Mouse (Mus musculus): ENCODE data around the gene P4ha1.

Gene P4ha1

DNA sequence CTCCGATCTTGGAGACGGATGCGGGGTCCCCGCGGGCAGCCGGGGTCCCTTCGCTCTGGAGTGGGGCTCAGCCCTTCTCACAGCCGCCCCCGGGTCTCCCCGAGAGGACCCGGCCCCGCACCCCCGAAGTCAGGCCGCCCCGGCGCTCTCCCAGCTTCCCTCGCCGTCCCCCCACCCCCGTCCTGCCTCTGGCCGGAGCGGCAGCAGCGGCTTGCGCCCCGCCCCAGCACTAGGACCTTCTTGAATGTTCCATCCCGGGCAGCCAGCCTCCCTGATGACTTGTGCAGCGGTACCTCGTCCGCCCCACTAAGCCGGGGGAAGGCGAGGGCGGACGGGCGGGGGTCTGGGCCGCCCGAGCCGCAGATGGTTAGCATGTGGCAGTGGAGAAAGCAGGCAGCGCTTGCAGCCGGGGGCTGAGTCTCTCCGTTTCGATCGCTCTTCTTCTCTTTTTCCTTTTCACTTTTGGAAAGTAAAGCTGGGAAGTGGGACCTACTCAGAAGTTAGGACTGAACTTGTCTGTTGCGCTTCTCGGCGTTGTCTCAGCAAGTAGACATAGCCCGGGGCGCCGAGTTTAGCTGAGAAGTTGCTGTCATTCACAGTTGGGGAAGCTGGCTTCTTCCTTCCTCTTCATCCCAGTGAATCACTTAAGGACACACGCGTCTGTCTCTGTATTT lies 529 bp downstream of the P4ha1 start:
- peak; percentile 50 for DNase-seq (ENCODE audit: low spot score)

DNA sequence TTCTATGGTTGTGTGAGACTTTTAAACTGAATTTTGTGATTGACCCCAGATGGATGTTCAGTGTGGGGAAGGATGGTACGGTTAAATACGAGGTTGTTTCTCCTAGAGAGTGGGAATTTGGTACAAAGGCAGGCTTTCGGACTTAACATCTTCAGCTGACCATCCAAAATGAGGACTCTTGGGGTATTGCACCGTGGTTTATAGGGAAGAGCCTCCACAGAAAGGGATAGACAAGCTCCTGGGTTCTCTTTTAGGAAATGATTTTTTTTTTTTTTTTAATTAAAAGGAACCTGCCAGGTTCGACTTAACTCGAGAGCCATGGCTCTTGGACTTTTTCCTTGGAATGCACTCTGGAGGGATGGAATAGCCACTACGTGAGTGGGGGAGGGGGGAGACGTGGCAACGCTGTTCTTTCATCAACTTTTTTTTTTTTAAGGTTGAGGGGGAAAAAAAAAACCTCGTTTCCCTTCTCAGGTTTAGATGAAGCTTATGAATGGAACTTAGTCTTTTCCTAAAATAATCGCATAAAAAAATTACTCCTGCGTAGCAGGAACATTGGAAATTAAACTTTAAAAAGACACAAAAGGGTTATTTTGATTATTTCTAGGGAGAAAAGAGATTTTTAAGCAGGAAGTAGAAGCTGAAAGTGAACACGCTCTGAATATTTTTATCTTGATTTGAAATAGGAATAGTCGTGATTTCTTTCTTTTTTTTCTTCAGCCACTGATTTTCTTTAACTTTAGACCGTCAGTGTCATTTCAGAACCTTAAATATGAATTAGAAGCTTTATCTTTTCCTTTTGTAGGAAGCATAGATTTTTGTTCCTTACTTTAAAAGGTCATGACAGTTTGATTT lies 1.4 kb downstream of the P4ha1 start:
- no peak for DNase-seq (ENCODE audit: low spot score)

DNA sequence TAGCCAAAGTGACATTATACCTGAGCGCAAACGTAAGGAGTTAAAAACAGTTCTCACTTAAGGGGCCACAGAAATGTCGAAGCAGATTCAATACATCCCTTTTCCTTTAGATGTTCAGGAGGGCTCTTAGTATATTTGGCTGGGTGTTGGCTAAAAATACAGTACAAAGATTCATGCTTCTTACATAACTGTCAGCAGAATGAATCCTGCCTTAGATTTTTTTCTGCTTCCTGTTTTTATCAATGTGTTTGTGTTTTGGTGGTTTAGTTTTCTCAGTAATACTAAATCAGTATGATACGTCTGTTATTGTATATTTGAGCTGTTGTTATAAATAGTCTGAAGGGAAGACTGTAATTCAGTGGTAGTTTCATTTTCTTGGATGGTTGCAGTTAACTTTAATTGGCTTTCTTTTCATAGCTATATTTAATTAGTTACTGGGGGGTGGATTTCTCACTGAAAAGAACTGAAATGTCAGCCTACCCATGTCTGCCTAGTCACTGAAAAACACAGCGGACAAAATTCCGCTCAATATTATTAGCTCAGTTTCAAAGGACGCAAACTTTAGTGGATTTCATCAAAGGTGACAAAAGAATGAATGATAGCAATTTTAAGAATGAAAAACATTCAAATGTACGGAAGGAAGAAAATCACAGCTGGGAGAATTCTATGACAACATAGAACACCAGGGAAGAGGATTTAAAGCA lies 3.7 kb downstream of the P4ha1 start:
- DNase-seq (ENCODE audit: low spot score): no peak

DNA sequence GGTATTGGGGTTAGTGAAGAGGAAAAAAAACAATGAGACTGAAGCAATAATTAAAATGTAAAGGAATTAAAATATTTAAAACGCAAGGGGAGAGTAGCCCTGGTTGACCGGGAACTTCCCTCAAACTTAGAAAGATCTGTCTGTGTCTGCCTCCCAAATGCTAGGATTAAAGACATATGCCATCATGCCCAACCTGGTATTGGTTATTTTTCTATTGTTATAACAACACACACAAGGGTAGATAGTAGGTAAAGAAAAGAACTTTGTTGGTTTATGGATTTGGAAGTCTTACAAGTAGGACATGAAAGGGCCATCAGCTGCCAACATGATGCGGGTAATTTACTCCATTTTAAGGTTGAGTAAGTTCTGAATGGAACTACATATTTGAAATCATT lies 4.2 kb downstream of the P4ha1 start:
- no peak for DNase-seq (ENCODE audit: low spot score)

DNA sequence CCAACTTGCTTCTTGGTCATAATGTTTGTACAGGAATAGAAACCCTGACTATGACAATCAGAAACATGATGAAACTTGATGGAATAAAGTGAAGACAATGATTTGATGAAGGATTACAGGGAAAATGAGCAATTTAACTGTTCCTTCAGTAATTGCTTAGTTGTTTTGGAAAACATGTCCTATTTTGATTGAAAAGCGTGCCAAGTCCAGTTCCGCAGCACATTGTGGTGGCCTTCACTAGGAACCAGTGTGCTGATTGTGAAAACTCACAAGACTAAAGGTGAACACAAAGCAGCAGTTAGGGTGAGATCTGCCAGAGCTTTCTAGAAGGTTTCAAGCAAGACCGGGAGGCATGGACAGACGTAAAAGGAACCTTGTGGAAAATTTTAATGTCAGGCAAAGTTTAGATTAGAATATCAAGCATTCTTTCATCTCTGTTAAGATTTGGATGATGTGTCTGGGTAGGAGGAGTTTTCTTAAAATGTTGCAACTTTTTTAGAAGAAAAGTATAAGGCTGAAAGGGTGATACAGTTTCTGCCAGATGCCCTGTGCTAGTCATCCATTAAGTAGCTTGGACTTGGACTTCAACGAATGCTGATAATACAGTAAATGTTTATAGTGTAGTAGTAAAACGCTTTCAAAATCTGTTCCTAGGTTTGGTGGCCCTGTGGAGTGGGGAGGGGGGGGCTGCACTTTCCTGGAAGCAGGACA lies 8.6 kb downstream of the P4ha1 start:
- no peak for DNase-seq (ENCODE audit: low spot score)

DNA sequence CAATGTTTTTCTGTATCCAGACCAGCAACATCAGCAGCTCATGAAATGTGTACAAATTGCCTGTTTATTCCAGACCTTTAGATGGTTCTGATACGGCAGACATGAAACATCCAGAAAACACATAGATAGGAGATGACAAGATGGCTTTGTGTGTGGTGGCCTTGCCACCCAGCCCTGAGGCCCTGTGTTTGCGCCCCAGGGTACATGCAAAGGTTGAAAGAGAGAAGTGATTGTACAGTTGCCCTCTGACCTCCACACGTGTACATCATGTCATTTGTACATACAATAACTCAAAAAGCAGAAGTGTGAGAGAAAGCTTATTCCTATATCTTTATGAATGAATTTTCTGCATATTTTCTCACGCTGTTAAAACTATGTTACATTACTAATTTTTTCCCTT lies 10.3 kb downstream of the P4ha1 start:
- no peak for DNase-seq (ENCODE audit: low spot score)

DNA sequence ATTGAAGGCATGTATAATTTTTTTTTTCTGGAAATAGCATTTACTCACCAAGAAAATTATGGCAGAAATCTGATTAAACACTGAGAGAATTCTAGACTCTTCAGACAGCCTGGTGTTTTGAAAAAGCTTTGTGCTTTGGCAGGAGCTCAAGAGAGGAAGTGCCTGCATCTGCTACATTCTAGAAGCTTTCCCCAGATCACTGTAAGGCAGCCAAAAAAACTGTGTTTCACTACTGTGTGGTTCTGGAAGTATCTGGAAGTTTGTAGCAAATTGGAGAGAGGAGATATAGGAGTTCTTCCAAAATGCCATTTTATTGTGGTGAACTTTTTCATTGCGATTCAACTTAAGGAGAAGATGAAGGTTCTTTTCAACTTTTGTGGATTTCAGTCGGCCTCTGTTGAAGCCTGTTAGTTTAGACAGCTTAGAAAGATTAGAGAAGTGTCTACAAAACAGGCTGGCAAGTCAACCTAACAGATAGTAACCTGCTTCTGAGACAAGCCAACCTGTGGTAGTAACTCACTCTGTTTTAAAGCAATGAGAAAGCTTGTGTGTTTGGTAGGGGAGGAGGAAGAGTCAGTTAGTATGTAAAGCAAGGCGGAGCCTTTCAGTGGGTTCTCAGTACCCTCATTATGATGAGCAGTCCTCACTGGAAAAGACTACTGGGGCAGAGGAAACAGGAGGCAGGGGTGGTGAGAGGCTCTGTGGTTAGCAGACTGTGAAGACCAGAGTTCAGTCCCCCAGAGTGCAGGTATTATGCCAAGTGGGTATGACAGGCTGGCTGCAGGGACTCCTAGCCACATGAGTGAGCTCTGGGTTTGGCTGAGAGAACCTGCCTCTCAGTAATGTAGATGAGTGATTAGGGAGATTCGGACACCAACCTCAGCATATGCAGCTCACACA lies 12.1 kb downstream of the P4ha1 start:
- DNase-seq (ENCODE audit: low spot score): no peak

DNA sequence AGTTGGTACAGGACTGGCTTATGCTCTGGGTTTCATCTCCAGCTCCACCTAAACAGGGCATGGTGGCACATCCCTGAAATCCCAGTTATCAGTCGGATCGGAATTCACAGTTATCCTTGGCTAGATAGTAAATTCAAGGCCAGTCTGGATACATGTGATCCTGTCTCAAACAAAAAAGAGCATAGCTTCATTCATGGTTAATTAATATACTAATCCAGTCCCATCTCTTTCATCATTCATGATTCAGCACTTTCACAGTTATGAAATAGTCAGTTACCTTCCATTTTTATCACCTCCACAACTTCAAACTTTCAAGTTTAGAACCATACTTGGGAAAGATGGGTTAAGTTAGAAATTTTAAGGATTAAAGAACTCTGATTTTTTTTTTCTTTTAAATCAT lies 13.0 kb downstream of the P4ha1 start:
- DNase-seq (ENCODE audit: low spot score): no peak

DNA sequence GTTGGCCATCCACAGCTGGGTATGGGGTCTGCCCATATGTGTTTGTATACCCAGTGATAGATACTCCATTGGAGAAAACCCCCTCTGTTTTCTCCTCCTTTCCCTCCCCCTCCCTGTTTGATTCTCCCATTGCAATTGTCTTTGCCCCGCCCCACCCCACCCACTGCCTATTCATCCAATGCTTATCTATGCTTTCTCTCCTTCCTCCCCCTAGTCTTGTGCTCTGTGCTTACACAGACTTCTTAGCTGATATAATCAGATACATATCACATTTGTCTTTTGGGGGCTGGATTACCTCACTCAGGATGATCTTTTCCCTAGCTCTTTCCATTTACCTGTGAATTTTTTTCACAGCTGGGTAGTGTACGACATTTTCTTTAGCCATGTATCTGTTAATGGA lies 23.5 kb downstream of the P4ha1 start:
- no peak for DNase-seq (ENCODE audit: low spot score)

DNA sequence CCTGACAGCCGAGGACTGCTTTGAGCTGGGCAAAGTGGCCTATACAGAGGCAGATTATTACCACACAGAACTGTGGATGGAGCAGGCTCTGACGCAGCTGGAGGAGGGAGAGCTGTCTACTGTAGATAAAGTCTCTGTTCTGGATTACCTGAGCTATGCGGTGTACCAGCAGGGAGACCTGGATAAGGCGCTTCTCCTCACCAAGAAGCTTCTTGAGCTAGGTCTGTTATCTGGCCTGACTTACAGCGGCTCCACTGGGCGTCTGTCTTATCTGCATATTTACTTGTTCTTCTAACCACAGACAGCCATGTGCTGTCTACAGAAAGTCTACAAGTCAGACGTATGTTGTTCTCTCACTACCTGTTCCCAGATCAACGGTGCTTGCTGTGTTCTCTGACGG lies 25.1 kb downstream of the P4ha1 start:
- DNase-seq (ENCODE audit: low spot score): peak; percentile 80

DNA sequence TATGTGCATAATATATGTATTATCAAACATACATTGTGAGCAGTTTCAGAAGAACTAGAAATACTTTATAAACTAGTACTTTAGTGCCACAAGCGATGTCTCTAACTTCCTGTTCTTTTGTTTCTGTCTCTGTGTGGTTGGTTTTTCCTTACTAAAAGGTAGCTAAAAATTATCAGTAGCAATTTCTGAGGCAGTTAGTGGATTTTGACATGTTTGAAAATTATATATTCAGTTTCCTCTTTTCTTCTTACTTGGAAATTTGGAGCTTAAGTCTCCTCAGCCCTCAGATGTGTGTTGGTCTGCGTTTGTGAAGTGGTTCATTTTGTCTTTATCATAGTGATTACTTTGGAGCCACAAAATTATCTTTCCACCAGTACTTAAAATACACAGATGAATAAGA lies 26.4 kb downstream of the P4ha1 start:
- no peak for DNase-seq (ENCODE audit: low spot score)

DNA sequence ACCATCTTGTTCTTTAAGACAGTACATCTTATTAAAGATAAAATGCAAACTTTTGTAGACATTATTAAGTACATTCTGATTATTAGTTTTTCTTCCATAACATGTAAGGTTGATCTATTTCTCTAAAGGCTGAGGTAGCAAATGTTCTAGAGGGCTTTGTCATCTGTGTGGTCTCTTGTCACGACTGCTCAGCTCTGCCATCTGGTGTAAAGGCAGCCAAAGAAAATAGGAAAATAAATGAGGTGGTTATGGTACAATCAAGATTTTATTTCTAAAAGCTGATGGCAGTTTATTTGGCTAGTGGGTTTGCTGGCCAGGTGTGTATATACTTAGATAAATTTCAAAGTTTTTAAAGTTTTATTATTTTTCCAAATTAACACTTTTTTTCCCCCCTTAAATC lies 30.0 kb downstream of the P4ha1 start:
- no peak for DNase-seq (ENCODE audit: low spot score)

DNA sequence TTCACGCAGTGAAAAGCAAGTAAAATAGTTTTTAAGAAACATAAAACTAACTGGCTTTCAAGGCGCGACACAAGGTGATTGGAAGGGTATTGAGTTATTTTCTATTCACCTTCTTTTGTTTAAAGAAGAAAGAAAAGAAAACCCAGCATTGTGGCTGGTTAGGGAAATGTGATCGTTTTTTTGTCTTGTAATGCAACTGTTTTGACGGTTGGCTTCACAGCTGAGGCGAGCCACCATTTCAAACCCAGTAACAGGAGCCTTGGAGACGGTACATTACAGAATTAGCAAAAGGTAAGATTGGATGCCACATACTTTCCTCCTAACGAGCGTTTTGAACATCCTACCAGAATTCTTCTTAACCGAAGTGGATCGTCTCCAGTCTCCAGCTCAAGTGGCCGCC lies 31.0 kb downstream of the P4ha1 start:
- DNase-seq (ENCODE audit: low spot score): no peak

DNA sequence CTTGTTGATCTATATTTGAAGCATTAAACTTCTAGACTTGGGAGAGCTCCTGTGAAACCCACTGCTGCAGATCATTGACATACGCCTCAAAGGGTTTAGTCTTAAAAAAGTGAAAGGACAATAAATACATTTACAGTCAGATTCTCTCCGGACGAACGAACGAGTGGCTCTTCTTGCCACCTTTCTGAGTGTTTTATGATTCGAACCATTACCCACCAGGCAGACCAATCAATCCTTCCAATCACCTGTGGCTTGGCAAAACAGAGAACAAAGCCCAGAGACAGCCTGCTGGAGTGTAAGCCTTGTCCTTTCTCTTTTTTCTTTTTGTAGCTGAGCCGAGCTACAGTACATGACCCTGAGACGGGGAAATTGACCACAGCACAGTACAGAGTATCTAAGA lies 31.9 kb downstream of the P4ha1 start:
- DNase-seq (ENCODE audit: low spot score): no peak

DNA sequence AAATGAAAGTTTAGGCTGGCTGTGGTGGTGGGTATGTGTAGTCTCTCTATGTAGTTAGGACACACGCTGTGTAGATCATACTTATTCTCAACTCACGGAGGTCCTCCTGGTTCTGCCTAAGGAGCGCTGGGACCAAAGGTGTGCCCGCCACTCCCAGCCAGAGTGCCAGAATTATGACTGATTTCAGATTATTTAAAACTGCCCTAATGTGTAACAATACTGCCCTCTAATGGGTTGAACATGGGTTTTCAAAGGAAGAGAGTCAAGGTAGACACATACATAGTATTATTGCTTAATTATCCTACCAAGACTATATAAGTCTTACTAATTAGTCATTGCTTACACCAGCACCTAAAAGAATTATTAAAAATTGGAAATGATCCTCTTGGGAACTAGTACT lies 35.6 kb downstream of the P4ha1 start:
- no peak for DNase-seq (ENCODE audit: low spot score)

DNA sequence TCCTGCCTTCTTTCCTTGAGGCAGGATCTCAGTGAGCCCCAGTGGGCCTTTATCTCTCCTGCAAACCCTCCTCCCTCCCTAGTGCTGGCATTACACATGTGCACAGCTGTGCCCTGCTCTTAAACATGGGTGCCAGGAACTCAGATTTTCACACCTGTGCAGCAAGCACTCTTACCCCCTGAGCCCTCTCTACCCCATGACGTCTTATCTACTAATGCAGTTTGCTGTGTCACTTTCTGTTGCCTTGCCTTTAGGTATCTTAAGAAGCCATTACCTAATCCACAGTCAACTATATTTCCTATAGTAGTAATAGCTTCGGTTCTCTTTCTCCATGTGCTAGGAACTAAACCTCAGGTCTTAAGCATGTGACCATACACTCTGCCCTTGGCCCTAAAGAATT lies 40.1 kb downstream of the P4ha1 start:
- DNase-seq (ENCODE audit: low spot score): peak; percentile 20

DNA sequence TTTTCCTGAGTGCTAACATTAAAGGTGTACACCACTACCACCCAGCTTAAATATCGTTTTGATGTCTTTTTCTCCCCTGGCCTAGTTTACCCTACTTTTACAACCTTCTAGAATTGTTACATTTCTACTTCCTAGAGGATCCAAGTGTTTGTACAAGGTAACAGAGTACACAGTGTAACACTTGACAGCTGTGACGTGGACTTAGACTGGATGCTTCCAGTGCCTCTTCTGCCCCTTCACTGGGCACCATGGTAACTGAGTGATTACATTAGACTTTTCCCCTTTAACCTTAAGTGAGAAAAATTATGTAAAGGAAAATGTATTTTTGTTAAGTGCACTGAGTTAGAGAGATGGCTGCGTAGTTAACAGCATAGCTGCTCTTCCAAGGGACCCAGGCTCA lies 41.5 kb downstream of the P4ha1 start:
- DNase-seq (ENCODE audit: low spot score): no peak

DNA sequence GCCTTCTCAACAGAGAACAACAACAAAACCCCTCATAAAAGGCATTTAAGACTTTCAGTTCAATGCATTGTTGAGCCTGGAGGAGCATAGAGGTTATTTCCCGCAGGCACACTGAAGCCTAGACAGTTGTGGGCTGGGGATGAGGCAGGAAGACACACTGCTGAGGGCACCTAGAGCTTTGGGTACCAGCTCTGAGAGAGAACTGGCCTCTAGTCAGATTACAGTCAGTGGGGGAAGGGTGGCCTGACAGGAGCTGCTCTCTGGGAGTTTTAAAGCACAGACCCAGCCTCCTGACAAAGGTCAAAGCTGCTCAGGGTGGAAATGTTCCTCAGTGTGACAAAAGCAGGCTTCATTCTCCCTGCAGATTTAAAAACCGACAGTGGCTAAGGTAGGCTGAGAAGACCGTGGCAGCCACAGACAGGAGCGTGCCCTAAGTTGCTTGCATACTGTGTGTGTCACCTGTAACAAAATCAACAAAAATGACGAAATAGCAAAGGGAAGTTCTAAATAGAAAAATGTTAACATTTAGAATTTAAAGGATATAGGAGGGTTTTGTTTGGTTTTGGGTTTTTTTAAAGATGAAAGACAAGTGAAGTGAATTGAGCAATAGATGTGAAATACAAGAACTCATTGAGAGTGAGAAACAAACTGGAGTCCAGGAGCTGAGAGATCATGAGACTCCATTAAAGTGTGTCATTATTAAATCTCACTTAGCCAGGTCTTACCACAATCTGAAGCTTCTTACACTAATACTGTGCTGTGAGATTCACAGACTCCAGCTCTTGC lies 42.9 kb downstream of the P4ha1 start:
- no peak for DNase-seq (ENCODE audit: low spot score)

DNA sequence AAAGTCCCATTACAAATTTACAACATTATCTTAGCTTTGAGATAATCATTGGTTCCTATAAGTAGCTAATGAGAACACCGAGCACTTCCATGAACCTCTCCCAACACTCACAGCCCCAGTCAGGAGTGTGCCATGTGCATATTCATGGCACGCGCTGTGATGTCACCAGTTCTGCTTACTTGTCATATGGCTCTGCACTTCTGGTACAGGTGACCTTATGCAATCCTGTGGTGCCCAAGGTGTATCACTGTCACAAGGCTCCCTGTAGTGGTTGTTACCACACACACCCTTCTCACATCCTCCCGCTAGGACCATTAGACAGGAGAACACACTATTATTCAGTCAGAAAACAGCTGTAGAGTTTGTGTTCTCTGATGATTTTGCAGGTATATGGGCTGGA lies 43.6 kb downstream of the P4ha1 start:
- no peak for DNase-seq (ENCODE audit: low spot score)

DNA sequence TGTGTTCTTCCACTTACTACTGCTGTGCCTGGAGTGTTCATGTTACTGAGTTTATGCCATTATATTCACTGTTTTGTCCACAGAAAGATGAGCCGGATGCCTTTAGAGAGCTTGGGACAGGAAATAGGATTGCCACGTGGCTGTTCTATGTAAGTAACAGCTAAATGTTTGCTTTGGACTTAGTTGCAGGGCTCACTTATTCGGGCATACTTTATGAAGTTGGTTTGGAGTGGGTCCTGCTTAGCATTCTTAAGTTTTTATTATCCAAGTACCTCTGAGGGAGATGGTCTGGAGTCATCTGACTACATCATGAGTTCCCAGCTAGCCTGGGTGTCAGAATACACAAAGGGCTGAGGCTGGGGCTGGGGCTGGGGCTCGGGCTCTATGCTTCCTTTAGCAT lies 44.1 kb downstream of the P4ha1 start:
- DNase-seq (ENCODE audit: low spot score): no peak

DNA sequence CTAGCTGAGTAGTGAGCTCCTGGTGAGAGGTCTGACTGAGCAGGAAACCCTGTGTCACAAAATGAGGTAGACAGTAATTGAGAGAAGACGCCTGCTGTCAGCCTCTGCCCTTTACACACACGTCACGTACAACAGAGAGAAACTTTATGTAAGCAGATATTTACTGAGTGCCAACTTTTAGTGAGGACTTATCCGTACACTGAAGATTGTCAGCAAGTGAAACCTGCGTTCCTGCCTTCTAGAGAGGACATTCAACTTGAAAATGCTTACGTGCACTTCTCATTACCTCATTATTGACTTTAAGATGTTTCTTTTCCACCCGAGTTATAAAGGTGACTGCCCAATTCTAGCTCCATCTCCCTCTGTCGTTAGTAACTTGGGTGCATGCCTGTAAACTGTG lies 45.6 kb downstream of the P4ha1 start:
- no peak for DNase-seq (ENCODE audit: low spot score)

Measured in c-Kit-positive CD71-positive TER-119-positive erythroid progenitor cells, embryonic 14.5 days (primary cell).